Mouse (Mus musculus): ENCODE results near the gene Taok1. TPM values are rescaled to one million over a fixed set of nuclear protein-coding genes. Genes with fewer than 3 reads are reported as not detected.

The Taok1 gene
- polyA plus RNA-seq, 1 experiment from 2014 or later: 32.1 TPM

- Histone ChIP-seq H3K9me3 (ENCODE audit: control insufficient read depth, low read length) (no peaks in the 10 kb centered on the region), H3K36me3 (ENCODE audit: control insufficient read depth, insufficient read depth, low read length) (peaks cover 52% of the 10 kb centered on the region), H3K27me3 (ENCODE audit: control insufficient read depth, insufficient read depth, low read length) (no peaks in the 10 kb centered on the region), H3K27ac (ENCODE audit: low read depth, low read length) (no peak overlapping the region), H3K4me1 (ENCODE audit: control insufficient read depth, insufficient read depth, low read length) (0 out of 2 replicates have a peak, but pooled peaks cover 4% of the 10 kb centered on the region), H3K9ac (replicated peaks; ENCODE audit: low read depth, low read length) (no peak overlapping the region), H3K4me3 (ENCODE audit: low read depth, low read length) (no peak overlapping the region), H3K4me2 (ENCODE audit: low read depth, low read length) (no peak overlapping the region)
- ATAC-seq (ENCODE audit: low read depth): no peak
- WGBS: 88% methylated on average over 14 of the region's 14 CpGs
Measured at GRCm38 (mm10) chr11:77506273-77506672, 101.3 kb downstream of the Taok1 start.

GRCm38 (mm10) chr11:77505291-77505980, 102.2 kb downstream of the Taok1 start:
- 91% methylated on average over 22 of the region's 22 CpGs for WGBS
- no peak for ATAC-seq (ENCODE audit: low read depth)

GRCm38 (mm10) chr11:77504377-77504776, 103.2 kb downstream of the Taok1 start:
- H3K27ac ChIP-seq (ENCODE audit: low read depth, low read length): no peak overlapping the region
- no peak overlapping the region for H3K9ac ChIP-seq (replicated peaks; ENCODE audit: low read depth, low read length)
- H3K4me1 ChIP-seq (ENCODE audit: control insufficient read depth, insufficient read depth, low read length): peaks cover 8% of the 10 kb centered on the region; the same call in 1 of the 2 replicates
- H3K36me3 ChIP-seq (ENCODE audit: control insufficient read depth, insufficient read depth, low read length): peaks cover 63% of the 10 kb centered on the region
- H3K9me3 ChIP-seq (ENCODE audit: control insufficient read depth, low read length): no peaks in the 10 kb centered on the region
- WGBS: 95% methylated on average over 19 of the region's 19 CpGs
- H3K4me2 ChIP-seq (ENCODE audit: low read depth, low read length): no peak overlapping the region
- no peaks in the 10 kb centered on the region for H3K27me3 ChIP-seq (ENCODE audit: control insufficient read depth, insufficient read depth, low read length)
- ATAC-seq (ENCODE audit: low read depth): no peak
- no peak overlapping the region for H3K4me3 ChIP-seq (ENCODE audit: low read depth, low read length)

More at GRCm38 (mm10) chr11:77505291-77505980, 102.2 kb downstream of the Taok1 start:
- peaks cover 53% of the 10 kb centered on the region for H3K36me3 ChIP-seq (ENCODE audit: control insufficient read depth, insufficient read depth, low read length)
- H3K4me2 ChIP-seq (ENCODE audit: low read depth, low read length): no peak overlapping the region
- H3K9me3 ChIP-seq (ENCODE audit: control insufficient read depth, low read length): no peaks in the 10 kb centered on the region
- H3K27me3 ChIP-seq (ENCODE audit: control insufficient read depth, insufficient read depth, low read length): no peaks in the 10 kb centered on the region
- no peak overlapping the region for H3K4me3 ChIP-seq (ENCODE audit: low read depth, low read length)
- no peak overlapping the region for H3K27ac ChIP-seq (ENCODE audit: low read depth, low read length)
- H3K9ac ChIP-seq (replicated peaks; ENCODE audit: low read depth, low read length): no peak overlapping the region
- H3K4me1 ChIP-seq (ENCODE audit: control insufficient read depth, insufficient read depth, low read length): peaks cover 8% of the 10 kb centered on the region; the same call in 1 of the 2 replicates

- Histone ChIP-seq H3K27me3 (ENCODE audit: control insufficient read depth, insufficient read depth, low read length) (no peaks in the 10 kb centered on the region), H3K4me2 (ENCODE audit: low read depth, low read length) (no peak overlapping the region), H3K27ac (ENCODE audit: low read depth, low read length) (no peak overlapping the region), H3K4me1 (ENCODE audit: control insufficient read depth, insufficient read depth, low read length) (peaks cover 8% of the 10 kb centered on the region; the same call in 1 of the 2 replicates), H3K4me3 (ENCODE audit: low read depth, low read length) (no peak overlapping the region), H3K9ac (replicated peaks; ENCODE audit: low read depth, low read length) (no peak overlapping the region), H3K9me3 (ENCODE audit: control insufficient read depth, low read length) (no peaks in the 10 kb centered on the region), H3K36me3 (ENCODE audit: control insufficient read depth, insufficient read depth, low read length) (peaks cover 64% of the 10 kb centered on the region)
- no peak for ATAC-seq (ENCODE audit: low read depth)
- WGBS: 53% methylated on average over 3 of the region's 3 CpGs
Measured at GRCm38 (mm10) chr11:77503511-77503910, 104.1 kb downstream of the Taok1 start.

- peaks cover 61% of the 10 kb centered on the region for H3K36me3 ChIP-seq (ENCODE audit: control insufficient read depth, insufficient read depth, low read length)
- H3K4me3 ChIP-seq (ENCODE audit: low read depth, low read length): no peak overlapping the region
- no peaks in the 10 kb centered on the region for H3K27me3 ChIP-seq (ENCODE audit: control insufficient read depth, insufficient read depth, low read length)
- ATAC-seq (ENCODE audit: low read depth): no peak
- no peaks in the 10 kb centered on the region for H3K9me3 ChIP-seq (ENCODE audit: control insufficient read depth, low read length)
- H3K4me1 ChIP-seq (ENCODE audit: control insufficient read depth, insufficient read depth, low read length): peaks cover 11% of the 10 kb centered on the region; the same call in 1 of the 2 replicates
- no peak overlapping the region for H3K27ac ChIP-seq (ENCODE audit: low read depth, low read length)
- no peak overlapping the region for H3K4me2 ChIP-seq (ENCODE audit: low read depth, low read length)
- WGBS: 92% methylated on average over 6 of the region's 6 CpGs
- H3K9ac ChIP-seq (replicated peaks; ENCODE audit: low read depth, low read length): no peak overlapping the region
Measured at GRCm38 (mm10) chr11:77502481-77502880, 105.1 kb downstream of the Taok1 start.

- 97% methylated on average over 4 of the region's 4 CpGs for WGBS
- peaks cover 56% of the 10 kb centered on the region for H3K36me3 ChIP-seq (ENCODE audit: control insufficient read depth, insufficient read depth, low read length)
- no peak overlapping the region for H3K9ac ChIP-seq (replicated peaks; ENCODE audit: low read depth, low read length)
Measured at GRCm38 (mm10) chr11:77501971-77502370, 105.6 kb downstream of the Taok1 start.

GRCm38 (mm10) chr11:77501392-77501791, 106.2 kb downstream of the Taok1 start:
- H3K4me2 ChIP-seq (ENCODE audit: low read depth, low read length): no peak overlapping the region
- WGBS: 23% methylated on average over 5 of the region's 5 CpGs
- no peak overlapping the region for H3K4me3 ChIP-seq (ENCODE audit: low read depth, low read length)
- no peak overlapping the region for H3K27ac ChIP-seq (ENCODE audit: low read depth, low read length)
- H3K36me3 ChIP-seq (ENCODE audit: control insufficient read depth, insufficient read depth, low read length): peaks cover 50% of the 10 kb centered on the region
- ATAC-seq (ENCODE audit: low read depth): no peak
- H3K9me3 ChIP-seq (ENCODE audit: control insufficient read depth, low read length): no peaks in the 10 kb centered on the region
- peaks cover 11% of the 10 kb centered on the region; the same call in 1 of the 2 replicates for H3K4me1 ChIP-seq (ENCODE audit: control insufficient read depth, insufficient read depth, low read length)
- no peak overlapping the region for H3K9ac ChIP-seq (replicated peaks; ENCODE audit: low read depth, low read length)
- H3K27me3 ChIP-seq (ENCODE audit: control insufficient read depth, insufficient read depth, low read length): no peaks in the 10 kb centered on the region

More at GRCm38 (mm10) chr11:77501971-77502370, 105.6 kb downstream of the Taok1 start:
- Histone ChIP-seq H3K4me3 (ENCODE audit: low read depth, low read length) (no peak overlapping the region), H3K4me2 (ENCODE audit: low read depth, low read length) (no peak overlapping the region), H3K9me3 (ENCODE audit: control insufficient read depth, low read length) (no peaks in the 10 kb centered on the region), H3K27ac (ENCODE audit: low read depth, low read length) (no peak overlapping the region), H3K4me1 (ENCODE audit: control insufficient read depth, insufficient read depth, low read length) (peaks cover 11% of the 10 kb centered on the region; the same call in 1 of the 2 replicates), H3K27me3 (ENCODE audit: control insufficient read depth, insufficient read depth, low read length) (no peaks in the 10 kb centered on the region)
- no peak for ATAC-seq (ENCODE audit: low read depth)

- no peak overlapping the region for H3K27ac ChIP-seq (ENCODE audit: low read depth, low read length)
- no peak overlapping the region for H3K4me2 ChIP-seq (ENCODE audit: low read depth, low read length)
- 0 out of 2 replicates have a peak overlapping the region, but pooled peaks have one; percentile 2 for H3K9ac ChIP-seq (replicated peaks; ENCODE audit: low read depth, low read length)
- H3K36me3 ChIP-seq (ENCODE audit: control insufficient read depth, insufficient read depth, low read length): peaks cover 43% of the 10 kb centered on the region
- peaks cover 14% of the 10 kb centered on the region for H3K4me1 ChIP-seq (ENCODE audit: control insufficient read depth, insufficient read depth, low read length)
- H3K27me3 ChIP-seq (ENCODE audit: control insufficient read depth, insufficient read depth, low read length): no peaks in the 10 kb centered on the region
- no peaks in the 10 kb centered on the region for H3K9me3 ChIP-seq (ENCODE audit: control insufficient read depth, low read length)
- 71% methylated on average over 17 of the region's 17 CpGs for WGBS
- no peak overlapping the region for H3K4me3 ChIP-seq (ENCODE audit: low read depth, low read length)
- no peak for ATAC-seq (ENCODE audit: low read depth)
Measured at GRCm38 (mm10) chr11:77500361-77501325, 107.0 kb downstream of the Taok1 start.
